Mouse (Mus musculus) layer of hippocampus, adult 8-10 months (tissue): ENCODE data around the gene Amigo2. TPM values are rescaled to one million over a fixed set of nuclear protein-coding genes. Genes with fewer than 3 reads are reported as not detected.

Experiments used
- DNase-seq, 2 experiments: peaks; one replicate each; pipeline ENCODE4 v3.0.0; 2022; ENCODE audit warnings: low spot score in 2 of 2
- total RNA-seq, 4 experiments: library from RNA; stranded (reverse); gene quantifications; 2 replicates each; pipeline ENCODE4 v1.2.4; 2022

Amigo2 gene
- total RNA-seq = 10 to 100 TPM; 18.3 to 26.9 (median 20.8) TPM

GRCm38 (mm10) chr15:97246911-97247790, at the start of gene Amigo2, which contains the start of gene Pced1b:
Amigo2 (minus strand) TSS chr15:97247287.
Pced1b (plus strand) TSS chr15:97247107.
- peak in 1 of 2 experiments; percentile 27 for DNase-seq

- DNase-seq = no peak
These were observed 44.4 kb upstream of the Amigo2 start for GRCm38 (mm10) chr15:97291291-97292050.

GRCm38 (mm10) chr15:97290351-97290750, 43.3 kb upstream of the Amigo2 start:
- no peak for DNase-seq

- no peak for DNase-seq
These were observed 42.1 kb upstream of the Amigo2 start for GRCm38 (mm10) chr15:97289176-97289575.

GRCm38 (mm10) chr15:97288690-97289089, 41.6 kb upstream of the Amigo2 start:
- DNase-seq = peak in 1 of 2 experiments; percentile 20

- no peak for DNase-seq
These were observed 40.5 kb upstream of the Amigo2 start for GRCm38 (mm10) chr15:97287436-97288143.

GRCm38 (mm10) chr15:97286731-97287130, 39.6 kb upstream of the Amigo2 start:
- no peak for DNase-seq

- no peak for DNase-seq
These were observed 38.7 kb upstream of the Amigo2 start for GRCm38 (mm10) chr15:97285665-97286212.

- DNase-seq = no peak
These were observed 37.1 kb upstream of the Amigo2 start for GRCm38 (mm10) chr15:97284201-97284600.

- no peak for DNase-seq
These were observed 35.4 kb upstream of the Amigo2 start for GRCm38 (mm10) chr15:97282572-97282881.

- DNase-seq = no peak
These were observed 34.9 kb upstream of the Amigo2 start for GRCm38 (mm10) chr15:97281712-97282571.

- DNase-seq = no peak
These were observed 33.7 kb upstream of the Amigo2 start for GRCm38 (mm10) chr15:97280776-97281175.

GRCm38 (mm10) chr15:97280131-97280530, 33.0 kb upstream of the Amigo2 start:
- DNase-seq = no peak

- no peak for DNase-seq
These were observed 31.4 kb upstream of the Amigo2 start for GRCm38 (mm10) chr15:97278340-97278948.

- DNase-seq = no peak
These were observed 30.2 kb upstream of the Amigo2 start for GRCm38 (mm10) chr15:97277328-97277727.

GRCm38 (mm10) chr15:97276660-97277153, 29.6 kb upstream of the Amigo2 start:
- DNase-seq = no peak

- no peak for DNase-seq
These were observed 28.7 kb upstream of the Amigo2 start for GRCm38 (mm10) chr15:97275626-97276395.

GRCm38 (mm10) chr15:97272831-97273230, 25.7 kb upstream of the Amigo2 start:
- DNase-seq = no peak
